Mouse (Mus musculus) neural tube, embryonic 14.5 days (tissue): Measurements from ENCODE around the gene Cdk5r2. TPM values are rescaled to one million over a fixed set of nuclear protein-coding genes. Genes with fewer than 3 reads are reported as not detected.

Experiments used
- ATAC-seq: fragments of 200-750 bp; cut with Nextera tagmentation; 2 replicates; pipeline ENCODE4 v1.8.0; 2017; ENCODE audit warnings: low read depth, mild to moderate bottlenecking, moderate TSS enrichment, moderate library complexity
- H3K27ac ChIP-seq: fragments of 300-500 bp; sonication (generic); 2 replicates; pipeline ENCODE4 v1.5.1; 2014; ENCODE audit warnings: low read depth, mild to moderate bottlenecking, control low read depth, low read length, moderate library complexity, mixed read lengths
- H3K27me3 ChIP-seq: fragments of 300-500 bp; sonication (generic); 2 replicates; pipeline ENCODE4 v1.6.1; 2014; ENCODE audit warnings: low read length; ENCODE audit not compliant: control insufficient read depth, insufficient read depth
- H3K36me3 ChIP-seq: fragments of 300-500 bp; sonication (generic); 2 replicates; pipeline ENCODE4 v1.6.1; 2014; ENCODE audit warnings: low read length, mixed read lengths; ENCODE audit not compliant: control insufficient read depth, insufficient read depth
- H3K4me1 ChIP-seq: fragments of 300-500 bp; sonication (generic); 2 replicates; pipeline ENCODE4 v1.6.1; 2014; ENCODE audit warnings: low read length; ENCODE audit not compliant: control insufficient read depth, insufficient read depth
- H3K4me2 ChIP-seq: fragments of 300-500 bp; sonication (generic); 2 replicates; pipeline ENCODE4 v1.6.1; 2014; ENCODE audit warnings: mild to moderate bottlenecking, low read depth, low read length, control low read depth
- H3K4me3 ChIP-seq: fragments of 300-500 bp; sonication (generic); 2 replicates; pipeline ENCODE4 v1.5.1; 2014; ENCODE audit warnings: low read depth, low read length, control low read depth, mixed read lengths
- H3K9ac ChIP-seq: fragments of 300-500 bp; sonication (generic); replicated peaks from 2 replicates; pipeline ENCODE4 v1.6.1; 2014; ENCODE audit warnings: low read depth, mild to moderate bottlenecking, control low read depth, low read length, mixed read lengths
- H3K9me3 ChIP-seq: fragments of 300-500 bp; sonication (generic); 2 replicates; pipeline ENCODE4 v1.6.1; 2016; ENCODE audit warnings: low read length; ENCODE audit not compliant: control insufficient read depth
- WGBS: fragments of 180-500 bp; shearing (Covaris S2); extraction: QIAGEN DNeasy Blood & Tissue Kit; methylation state at CpG from one replicate; pipeline ENCODE4 v1.1.7; 2014; 5-methylcytosine and 5-hydroxymethylcytosine counted together
- polyA plus RNA-seq: library from polyadenylated mRNA; unstranded; fragments of >200 nt; fragmentation: Nextera tagmentation; extraction: Ambion mirVana; gene quantifications from 2 replicates; pipeline ENCODE4 v1.2.1, GENCODE M21; 2014

Gene Cdk5r2
- polyA plus RNA-seq, 1 experiment from 2014 or later = 19.6 TPM

DNA sequence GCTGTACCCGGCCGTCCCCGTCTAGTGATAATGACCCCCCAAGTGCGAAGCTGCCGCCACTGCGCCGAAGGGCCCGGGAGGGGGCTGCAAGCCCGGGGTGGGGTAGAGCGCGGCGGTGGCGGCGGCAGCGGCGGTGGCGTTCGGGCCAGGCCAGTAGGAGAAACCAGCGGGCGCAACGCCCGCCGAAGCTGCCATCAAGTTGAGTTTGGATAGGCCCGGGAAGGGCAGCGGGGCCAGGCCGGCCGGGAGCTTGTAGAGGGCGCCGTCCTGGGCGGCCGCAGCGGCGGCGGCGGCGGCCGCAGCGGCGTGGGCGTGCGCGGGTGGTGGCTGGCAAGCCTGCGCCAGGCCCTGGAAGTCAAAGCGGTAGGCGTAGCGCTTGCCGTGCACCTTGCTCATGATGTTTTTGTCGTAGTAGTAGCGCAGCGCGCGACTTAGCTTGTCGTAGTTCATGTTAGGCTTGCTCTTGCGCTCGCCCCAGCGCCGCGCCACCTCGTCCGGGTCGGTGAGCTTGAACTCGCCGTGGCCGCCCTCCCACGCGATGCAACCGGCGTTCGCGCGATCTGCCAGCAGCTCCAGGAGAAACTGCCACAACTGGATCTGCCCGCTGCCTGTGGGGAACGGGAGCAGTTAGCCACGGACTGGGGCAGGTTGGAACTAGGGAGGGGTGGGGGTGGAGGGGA lies 27.5 kb downstream of the Cdk5r2 start:
- Histone ChIP-seq H3K27ac (no peak overlapping the region), H3K9ac (0 out of 2 replicates have a peak overlapping the region, but pooled peaks have one; percentile 21), H3K4me2 (peak overlapping the region; percentile 61), H3K4me1 (peaks cover 21% of the 10 kb centered on the region), H3K4me3 (peak overlapping the region; percentile 31), H3K9me3 (no peaks in the 10 kb centered on the region), H3K27me3 (peaks cover 46% of the 10 kb centered on the region), H3K36me3 (no peaks in the 10 kb centered on the region)
- no peak for ATAC-seq
- WGBS = under 1% methylated on average over 64 of the region's 74 CpGs

DNA sequence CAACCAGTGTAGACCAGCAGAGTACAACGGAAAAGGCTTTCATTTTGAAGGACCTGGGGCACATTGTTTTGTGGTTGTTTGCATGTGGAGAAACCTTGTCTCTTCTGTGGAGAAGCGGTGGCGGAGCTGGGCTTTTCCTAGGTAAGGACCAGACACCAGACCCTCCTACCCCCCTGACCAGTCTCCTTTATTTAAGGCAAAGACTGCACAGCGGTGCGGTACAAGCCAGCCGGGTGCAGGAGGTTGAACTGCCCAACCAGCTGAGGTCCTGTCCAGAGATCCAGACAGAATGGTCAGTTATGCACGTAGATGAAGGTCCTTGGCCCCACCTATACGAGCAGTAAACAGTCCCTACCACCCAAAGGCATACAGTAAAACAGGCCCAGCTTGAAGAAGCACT lies 28.1 kb downstream of the Cdk5r2 start:
- H3K9me3 ChIP-seq = no peaks in the 10 kb centered on the region
- H3K9ac ChIP-seq = no peak overlapping the region
- 3% methylated on average over 8 of the region's 8 CpGs for WGBS
- H3K4me2 ChIP-seq = peak overlapping the region; percentile 61; the same call in 1 of the 2 replicates
- peaks cover 51% of the 10 kb centered on the region for H3K27me3 ChIP-seq
- H3K27ac ChIP-seq = no peak overlapping the region
- H3K4me1 ChIP-seq = peaks cover 21% of the 10 kb centered on the region
- ATAC-seq = no peak
- H3K36me3 ChIP-seq = no peaks in the 10 kb centered on the region
- no peak overlapping the region; the same call in 1 of the 2 replicates for H3K4me3 ChIP-seq

DNA sequence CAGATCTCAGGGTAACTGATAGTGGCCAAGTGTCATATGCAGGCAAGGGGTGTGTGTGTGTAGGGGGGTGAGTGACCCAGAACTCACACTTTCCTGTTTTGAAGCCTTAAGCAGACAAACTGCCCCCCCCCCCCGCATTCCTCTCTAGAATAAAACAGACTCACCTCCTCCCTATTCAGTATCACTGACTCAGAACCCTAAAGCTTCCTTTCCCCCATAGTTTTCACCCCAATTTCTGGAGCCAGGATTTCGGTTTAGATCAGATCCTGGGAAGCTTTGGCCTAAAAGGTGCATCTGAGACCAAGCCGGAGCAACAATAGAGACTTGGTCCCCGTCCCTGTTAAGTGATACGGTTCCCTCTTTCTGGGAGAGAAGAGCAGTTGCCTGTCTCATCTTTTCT lies 28.7 kb downstream of the Cdk5r2 start:
- no peak overlapping the region for H3K9ac ChIP-seq
- ATAC-seq = no peak
- H3K27me3 ChIP-seq = peaks cover 54% of the 10 kb centered on the region
- no peak overlapping the region for H3K4me2 ChIP-seq
- H3K27ac ChIP-seq = no peak overlapping the region
- 2% methylated on average over 5 of the region's 5 CpGs for WGBS
- H3K4me3 ChIP-seq = no peak overlapping the region
- H3K36me3 ChIP-seq = no peaks in the 10 kb centered on the region
- no peaks in the 10 kb centered on the region for H3K9me3 ChIP-seq
- H3K4me1 ChIP-seq = peaks cover 21% of the 10 kb centered on the region

DNA sequence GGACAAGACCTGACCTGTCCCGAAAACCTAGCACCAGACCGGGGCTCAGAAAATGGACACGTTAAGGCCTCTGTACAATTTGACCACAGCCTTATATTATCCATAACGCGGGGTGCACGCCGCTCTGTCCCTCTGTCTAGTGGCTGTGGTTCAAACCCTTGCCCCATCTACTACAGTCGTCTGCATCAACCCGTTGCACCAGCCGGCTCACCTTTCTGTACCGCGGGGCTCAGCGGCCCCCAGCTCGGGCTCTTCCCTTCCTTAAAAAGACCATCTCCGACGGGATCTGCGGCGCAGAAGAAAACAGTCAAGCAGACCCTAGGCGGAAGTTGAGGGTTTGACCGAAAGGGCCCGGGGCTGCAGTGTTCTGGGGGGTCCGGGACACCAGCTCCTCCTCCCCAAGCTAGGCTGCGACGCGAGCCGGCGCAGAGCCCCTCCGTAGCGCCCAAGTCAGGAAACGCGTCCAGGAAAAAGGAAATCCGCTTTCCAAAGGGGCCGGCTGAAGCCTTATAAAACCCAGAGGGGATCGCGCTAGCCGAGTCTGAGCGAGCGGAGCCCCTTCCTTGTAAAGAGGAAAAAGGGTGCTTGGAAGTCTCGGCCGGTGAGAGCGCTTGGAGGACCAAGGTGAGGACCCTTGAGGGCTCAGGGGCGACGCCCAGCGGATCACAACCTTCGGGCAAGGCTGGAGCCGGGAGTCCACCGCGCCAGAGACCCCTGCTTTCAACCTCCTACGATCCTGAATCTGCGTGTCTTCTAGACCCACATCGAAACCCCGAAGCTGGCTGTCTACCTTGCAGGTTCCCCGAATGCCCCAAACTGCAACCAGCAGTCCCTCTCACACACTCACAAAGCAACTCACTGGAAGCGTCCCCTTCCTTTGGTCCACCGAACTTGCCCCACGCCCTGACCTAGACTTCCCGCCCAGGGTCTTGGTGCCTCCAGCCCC lies 29.7 kb downstream of the Cdk5r2 start:
- ATAC-seq = no peak
- H3K4me1 ChIP-seq = peaks cover 21% of the 10 kb centered on the region
- WGBS = under 1% methylated on average over 57 of the region's 57 CpGs
- H3K9ac ChIP-seq = no peak overlapping the region
- peak overlapping the region; percentile 8; the same call in 1 of the 2 replicates for H3K4me3 ChIP-seq
- H3K27me3 ChIP-seq = peaks cover 55% of the 10 kb centered on the region
- H3K4me2 ChIP-seq = peak overlapping the region; percentile 27
- no peaks in the 10 kb centered on the region for H3K36me3 ChIP-seq
- no peaks in the 10 kb centered on the region for H3K9me3 ChIP-seq
- no peak overlapping the region for H3K27ac ChIP-seq

GRCm38 (mm10) chr1:74885369-74886042 lies 30.8 kb downstream of the Cdk5r2 start, which contains the start of gene Fev:
TSS of gene Fev (minus strand) at chr1:74885419.
- Histone ChIP-seq H3K9ac (no peak within 1 kb of the TSS), H3K9me3 (no peaks in the 10 kb centered on the region), H3K4me2 (peak within 1 kb of the TSS; percentile 27), H3K27ac (no peak within 1 kb of the TSS), H3K27me3 (peaks cover 64% of the 10 kb centered on the region), H3K4me1 (peaks cover 21% of the 10 kb centered on the region), H3K36me3 (no peaks in the 10 kb centered on the region), H3K4me3 (peak within 1 kb of the TSS; percentile 8; the same call in 1 of the 2 replicates)
- under 1% methylated on average over 41 of the region's 43 CpGs for WGBS
- ATAC-seq = no peak

GRCm38 (mm10) chr1:74891513-74891912 lies 36.8 kb downstream of the Cdk5r2 start:
- H3K36me3 ChIP-seq = no peaks in the 10 kb centered on the region
- peaks cover 62% of the 10 kb centered on the region for H3K27me3 ChIP-seq
- H3K4me2 ChIP-seq = no peak overlapping the region
- no peak for ATAC-seq
- H3K27ac ChIP-seq = no peak overlapping the region
- 0% methylated on average over 2 of the region's 8 CpGs for WGBS
- no peak overlapping the region for H3K4me3 ChIP-seq
- peaks cover 6% of the 10 kb centered on the region; the same call in 1 of the 2 replicates for H3K4me1 ChIP-seq
- H3K9ac ChIP-seq = no peak overlapping the region
- no peaks in the 10 kb centered on the region for H3K9me3 ChIP-seq

DNA sequence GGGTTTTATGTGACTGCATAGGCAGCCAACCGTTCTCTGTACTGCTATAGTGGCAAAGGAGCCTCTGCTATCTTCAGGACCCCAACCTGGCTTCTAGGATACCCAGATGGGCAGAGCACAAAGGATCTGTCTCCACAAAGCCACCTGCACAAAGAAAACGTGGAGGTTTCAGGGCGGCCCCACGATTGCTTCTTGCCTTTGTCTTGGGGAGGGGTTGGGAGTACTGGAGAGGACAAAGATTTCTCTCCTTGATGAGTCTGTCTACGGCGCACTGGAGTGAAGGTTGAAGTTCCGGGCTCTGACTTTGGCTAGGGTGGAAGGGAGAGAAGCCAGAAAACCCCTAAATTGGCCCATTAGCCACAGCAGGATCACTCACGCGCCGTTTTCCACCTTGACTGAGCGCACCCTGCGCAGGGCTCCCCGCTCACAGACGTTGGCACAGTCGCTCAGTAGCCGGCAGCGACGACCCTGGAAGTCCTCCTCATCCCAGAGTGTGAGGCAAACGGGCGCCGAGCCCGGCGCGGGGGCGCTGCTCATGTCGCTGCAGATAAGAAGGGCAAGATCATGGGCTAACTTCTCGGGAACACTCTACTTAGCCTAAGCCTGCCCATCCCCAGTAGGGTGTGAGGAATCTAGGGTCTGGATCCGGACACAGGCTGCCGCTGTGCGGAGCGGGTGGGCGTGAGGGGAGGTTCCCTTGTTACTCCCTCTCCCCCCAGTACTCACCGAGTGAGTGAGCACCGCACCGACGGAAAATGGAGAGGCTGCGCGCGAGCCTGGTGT lies 37.8 kb downstream of the Cdk5r2 start:
- peaks cover 62% of the 10 kb centered on the region for H3K27me3 ChIP-seq
- peak; percentile 23; the same call in 1 of the 2 replicates for ATAC-seq
- H3K4me3 ChIP-seq = peak overlapping the region; percentile 20
- H3K4me2 ChIP-seq = peak overlapping the region; percentile 39
- H3K27ac ChIP-seq = no peak overlapping the region
- H3K36me3 ChIP-seq = no peaks in the 10 kb centered on the region
- H3K9me3 ChIP-seq = no peaks in the 10 kb centered on the region
- peaks cover 6% of the 10 kb centered on the region; the same call in 1 of the 2 replicates for H3K4me1 ChIP-seq
- H3K9ac ChIP-seq = no peak overlapping the region
- WGBS = 1% methylated on average over 39 of the region's 39 CpGs
